Mouse (Mus musculus) G1E-ER4 (cell line): ENCODE data around the gene Homer3. TPM values are rescaled to one million over a fixed set of nuclear protein-coding genes. Genes with fewer than 3 reads are reported as not detected.

Source experiments
- GATA1 ChIP-seq: IDR thresholded peaks from one replicate; pipeline ENCODE4 v1.8.0; 2012; ENCODE audit warnings: low read length, inconsistent platforms
- polyA plus RNA-seq: library from polyadenylated mRNA; stranded (reverse); fragments of >175 nt; gene quantifications from 2 replicates; pipeline ENCODE4 v1.2.3, GENCODE M21; 2012

Gene Homer3
- polyA plus RNA-seq = 34.3 and 37.1 TPM in 2 replicates

DNA sequence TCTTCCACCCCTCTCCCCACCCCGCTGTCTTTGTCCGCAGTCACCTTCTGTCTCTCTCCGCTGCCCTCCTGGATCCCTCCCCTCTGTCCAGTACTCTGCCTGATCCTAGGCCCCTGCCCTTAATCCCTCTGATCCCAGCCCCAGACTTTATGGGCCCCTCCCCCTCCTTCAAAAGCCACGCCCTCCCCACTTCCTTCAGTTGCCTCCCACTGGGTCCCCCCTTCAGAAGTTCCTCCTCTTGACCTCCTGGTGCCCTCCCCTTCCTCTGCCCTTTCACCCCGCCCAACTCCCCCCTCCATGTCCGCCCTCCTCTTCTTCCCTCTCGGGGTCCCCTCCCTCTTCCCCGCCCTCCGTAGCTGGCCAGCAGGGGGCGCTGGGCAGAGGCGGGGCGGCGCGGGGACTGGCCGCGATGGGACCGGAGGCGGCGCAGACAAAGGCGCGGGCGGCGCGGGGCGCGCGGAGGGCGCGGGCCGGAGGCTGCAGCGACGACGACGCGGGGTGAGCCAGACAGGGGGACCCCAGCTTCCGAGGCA is at the start of gene Homer3:
Gene Homer3, plus strand, starts transcription at position 225 of the 533 bp plus-strand sequence.
- no peak for TF ChIP-seq GATA1

DNA sequence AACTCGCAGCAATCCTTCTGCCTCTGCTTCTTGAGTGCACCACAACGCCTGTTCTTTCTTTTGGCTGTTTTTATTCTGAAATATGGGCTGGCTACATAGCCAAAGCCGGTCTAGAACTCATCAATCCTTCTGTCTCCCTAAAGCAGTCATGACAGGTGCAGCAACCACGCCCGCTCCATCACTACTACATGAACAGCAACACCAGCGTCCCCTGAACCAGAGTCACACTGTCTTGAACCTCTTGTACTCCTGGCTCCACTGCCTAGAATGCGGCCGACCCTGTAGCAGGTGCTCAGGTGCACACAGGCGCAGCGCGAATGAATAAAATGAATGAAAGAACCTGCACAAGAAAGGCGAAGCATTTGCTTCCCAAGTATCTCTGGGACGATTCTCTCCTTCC is 49.0 kb upstream of the Homer3 start:
- no peak for TF ChIP-seq GATA1

DNA sequence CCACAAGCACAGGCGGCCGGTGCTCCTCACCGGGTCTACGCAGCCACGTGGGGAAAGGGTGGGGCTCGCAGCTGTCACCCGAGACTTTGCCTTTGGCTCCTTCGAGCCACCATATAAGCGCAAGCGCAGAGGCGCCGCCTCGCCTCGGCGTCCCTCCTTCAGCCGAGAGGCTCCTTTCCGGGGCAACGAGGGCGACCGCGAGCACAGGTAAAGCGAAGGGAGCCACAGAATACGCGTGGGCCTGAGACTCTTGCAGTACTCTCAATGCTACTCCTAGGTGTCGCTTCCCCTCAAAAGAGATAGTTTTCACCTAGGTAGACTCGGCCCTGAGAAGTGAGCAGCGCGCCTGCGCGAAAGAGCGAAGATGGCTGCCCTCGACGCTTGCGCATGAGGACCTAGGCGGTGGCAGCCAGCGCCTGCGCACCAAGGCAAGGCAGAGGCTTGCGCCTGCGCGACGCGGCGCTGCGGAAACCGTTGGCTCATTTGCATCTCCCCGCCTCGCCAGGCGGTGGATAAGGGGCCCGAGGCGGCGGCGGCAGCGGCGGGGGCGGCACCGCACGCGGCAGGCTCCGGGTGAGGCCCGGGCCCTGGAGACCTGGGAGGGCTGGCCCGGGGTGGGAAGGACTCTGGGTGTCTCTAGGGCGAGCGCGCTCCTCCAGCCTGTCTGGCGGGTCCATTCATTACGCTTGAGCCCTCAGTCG is 48.4 kb upstream of the Homer3 start, which contains the start of the genes Sugp2 and Armc6:
Gene Sugp2, plus strand, starts transcription at position 147 of the 701 bp plus-strand sequence.
Gene Armc6, minus strand, starts transcription at position 387 of the 701 bp plus-strand sequence.
- TF ChIP-seq GATA1 = no peak

DNA sequence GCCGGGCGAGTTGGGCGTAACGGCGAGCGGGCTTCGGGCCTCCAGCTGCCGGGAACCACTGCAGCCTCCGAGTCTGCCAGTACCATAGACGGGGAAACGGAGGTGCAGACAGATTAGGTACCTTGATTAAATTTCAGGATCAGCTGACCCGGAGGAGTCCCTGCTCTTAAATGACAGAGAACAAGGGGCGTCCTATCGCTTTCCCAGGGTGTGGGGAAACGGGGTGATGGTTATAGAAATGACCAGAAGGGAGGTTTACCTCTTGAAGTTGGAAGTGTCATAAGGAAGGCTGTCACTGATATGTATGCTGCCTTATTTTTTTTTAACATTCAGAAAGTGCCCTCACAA is 47.9 kb upstream of the Homer3 start:
- TF ChIP-seq GATA1 = no peak

- TF ChIP-seq GATA1 = peak; percentile 89
Observed at GRCm38 (mm10) chr8:70237842-70238241, 44.8 kb upstream of the Homer3 start.

DNA sequence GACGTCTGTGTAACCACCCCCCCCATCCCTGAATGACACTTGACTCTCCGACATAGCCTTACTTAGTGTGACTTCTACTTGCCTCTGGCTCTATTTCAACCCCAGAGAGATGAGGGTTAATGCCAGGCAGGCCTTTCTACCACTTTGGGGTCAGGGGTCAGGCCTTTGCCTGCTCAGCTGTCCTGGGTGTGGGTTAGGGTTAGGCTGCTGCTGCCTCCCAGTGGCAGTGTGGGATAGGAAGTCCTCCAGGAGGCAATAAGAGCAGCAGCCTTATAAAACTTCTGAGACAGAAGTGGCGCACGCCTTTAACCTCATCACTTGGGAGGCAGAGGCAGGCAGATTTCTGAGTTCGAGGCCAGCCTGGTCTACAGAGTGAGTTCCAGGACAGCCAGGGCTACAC is 42.0 kb upstream of the Homer3 start:
- TF ChIP-seq GATA1 = no peak

DNA sequence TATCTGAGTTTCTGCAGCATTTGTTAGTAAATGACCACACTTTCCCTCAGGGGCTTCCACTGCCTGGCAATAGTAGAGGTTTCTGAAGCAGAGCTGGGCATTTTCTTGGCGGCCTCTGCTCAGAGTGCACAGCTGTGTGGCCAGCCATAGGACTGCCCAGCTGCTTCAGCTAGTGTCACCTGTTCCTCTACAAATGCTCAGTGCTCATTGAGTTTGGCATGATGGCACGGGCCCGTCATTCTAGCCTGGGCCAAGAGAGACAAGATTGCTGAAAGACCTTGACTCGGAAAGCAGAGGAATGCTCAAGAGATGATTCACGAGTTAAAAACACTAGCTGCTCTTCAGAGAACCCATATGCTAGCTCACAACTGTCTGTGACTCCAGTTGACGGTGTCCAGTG is 36.0 kb upstream of the Homer3 start:
- no peak for TF ChIP-seq GATA1

GRCm38 (mm10) chr8:70247841-70248240 is 34.8 kb upstream of the Homer3 start:
- TF ChIP-seq GATA1 = no peak

GRCm38 (mm10) chr8:70254628-70255027 is 28.0 kb upstream of the Homer3 start:
- no peak for TF ChIP-seq GATA1

DNA sequence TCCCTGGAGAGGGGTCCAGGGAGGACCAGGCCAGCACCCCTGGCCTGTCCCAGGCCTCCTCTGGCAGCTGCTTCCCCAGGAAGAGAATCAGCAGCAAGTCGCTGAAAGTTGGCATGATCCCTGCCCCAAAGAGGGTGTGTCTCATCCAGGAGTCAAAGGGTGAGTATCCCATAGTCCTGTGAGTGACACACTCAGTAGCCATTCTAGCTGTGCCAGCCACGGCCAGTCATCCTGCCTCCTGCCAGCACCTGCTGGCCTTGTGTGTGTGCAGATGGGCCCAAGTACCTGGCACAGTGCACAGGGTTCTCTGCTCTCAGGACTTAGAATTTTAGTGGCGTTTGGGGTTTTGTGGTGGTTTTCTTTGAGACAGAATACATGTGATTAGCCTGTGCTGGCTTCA is 25.2 kb upstream of the Homer3 start:
- TF ChIP-seq GATA1 = no peak

- no peak for TF ChIP-seq GATA1
Observed at GRCm38 (mm10) chr8:70258600-70258999, 24.0 kb upstream of the Homer3 start.

DNA sequence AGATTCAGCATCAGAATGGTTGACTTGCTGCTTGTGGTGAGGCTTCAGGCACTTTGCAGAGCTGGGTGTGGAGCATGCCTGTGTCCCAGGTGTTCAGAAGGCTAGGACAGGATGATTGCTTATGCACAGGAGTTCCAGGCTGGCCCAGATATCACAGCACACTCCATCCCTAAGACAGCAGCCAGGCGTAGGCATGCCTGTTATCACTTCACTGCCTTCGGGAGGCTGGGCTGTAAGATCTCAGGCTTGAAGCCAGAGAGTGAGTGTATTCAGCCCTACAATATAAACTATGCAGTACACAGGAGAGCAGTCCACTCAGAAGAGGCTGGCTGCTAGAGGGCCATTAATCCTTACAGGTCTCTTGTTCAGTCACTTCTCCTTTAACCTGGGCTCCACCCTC is 23.6 kb upstream of the Homer3 start:
- TF ChIP-seq GATA1 = no peak

DNA sequence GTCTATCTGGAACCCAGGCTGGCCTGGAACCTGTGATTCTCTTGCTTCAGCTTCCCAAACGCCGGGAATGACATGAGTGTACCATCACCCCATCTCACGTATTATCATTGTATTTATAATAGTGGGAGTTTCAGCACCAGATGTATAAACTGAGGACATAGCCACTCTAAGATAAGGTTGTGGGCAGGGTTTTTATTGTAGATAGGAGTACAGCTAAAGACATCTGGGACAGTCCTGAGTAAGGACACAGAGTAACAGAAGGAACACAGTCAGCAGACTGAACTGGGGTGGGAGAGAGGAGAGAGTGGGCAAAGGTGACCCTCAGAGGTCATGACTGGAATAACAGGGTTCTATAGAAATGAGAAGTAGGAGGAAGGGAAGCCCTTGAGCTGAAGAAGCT is 15.0 kb upstream of the Homer3 start:
- no peak for TF ChIP-seq GATA1

DNA sequence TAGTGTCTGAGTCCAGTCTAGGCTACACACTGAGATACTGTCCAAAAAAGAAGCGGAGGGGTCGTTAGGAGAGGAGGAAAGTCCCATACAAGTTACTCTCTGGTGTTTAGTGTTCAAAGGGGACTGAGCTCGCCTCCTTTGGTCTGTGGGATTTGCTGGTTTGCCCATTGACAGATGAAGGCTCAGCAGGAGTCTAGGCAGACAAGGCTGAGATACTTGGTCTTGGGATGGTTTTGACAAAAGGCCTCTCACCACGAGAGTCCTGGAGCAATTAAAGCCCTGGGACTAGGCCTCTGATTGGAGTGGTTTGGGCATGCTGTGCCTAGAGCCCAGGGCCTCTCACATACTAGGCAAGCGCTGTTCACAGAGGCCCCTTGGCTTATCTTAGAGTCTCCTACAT is 14.3 kb upstream of the Homer3 start:
- TF ChIP-seq GATA1 = no peak

DNA sequence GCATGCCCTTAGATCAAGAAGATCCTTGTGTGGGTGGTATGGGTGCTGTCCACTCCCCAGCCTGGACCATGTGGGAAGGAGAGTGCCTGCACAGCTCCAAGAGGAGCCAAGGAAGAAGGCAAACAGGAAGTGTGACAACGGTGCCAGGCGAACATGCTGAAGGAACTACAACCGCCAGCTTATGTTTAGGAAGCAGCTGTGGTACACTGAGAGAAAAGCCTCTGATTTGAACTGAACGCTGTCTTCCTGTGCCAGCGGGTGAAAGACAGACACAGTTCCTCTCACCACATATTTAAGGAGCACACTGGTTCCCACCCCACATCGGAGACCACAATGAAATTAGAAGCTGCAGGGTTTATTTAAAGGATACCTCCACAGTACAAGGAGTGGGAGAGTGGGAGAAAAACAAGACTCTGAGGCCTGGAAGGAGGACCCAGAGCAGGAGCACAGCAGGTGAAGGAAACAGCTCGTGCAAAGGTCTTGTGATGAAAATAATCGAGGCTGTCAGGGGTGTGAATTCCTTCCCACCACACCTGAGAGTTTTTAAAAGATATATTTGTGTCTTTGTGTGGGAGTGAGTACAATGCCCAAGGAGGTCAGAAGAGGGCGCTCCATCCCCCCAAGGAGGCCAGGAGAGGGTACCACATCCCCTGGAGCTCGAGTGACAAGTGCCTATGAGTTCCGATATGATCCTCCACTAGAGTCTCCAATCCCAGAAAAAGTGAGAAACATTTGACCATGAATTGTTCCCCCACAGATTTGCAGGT is 13.6 kb upstream of the Homer3 start:
- TF ChIP-seq GATA1 = no peak

DNA sequence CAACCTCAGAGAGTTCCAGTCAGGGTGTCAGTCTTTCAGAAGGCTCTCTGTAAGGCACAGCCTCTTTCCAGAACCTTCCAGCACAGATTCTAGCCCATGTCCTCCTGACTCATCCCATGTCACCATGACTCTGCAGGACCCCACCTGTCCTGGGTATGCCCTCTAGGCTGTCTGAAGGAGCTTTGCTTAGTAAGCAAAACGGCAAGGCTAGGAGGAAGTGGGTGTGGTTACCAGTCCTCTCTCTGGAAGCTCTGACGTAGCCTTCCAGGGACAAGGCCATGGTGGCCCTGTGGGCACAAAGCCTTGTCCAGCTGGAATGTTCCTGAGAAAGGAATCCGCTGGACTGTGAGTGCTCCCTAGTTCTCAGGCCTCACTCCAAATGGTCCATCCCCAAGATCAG is 9.7 kb upstream of the Homer3 start:
- TF ChIP-seq GATA1 = no peak

GRCm38 (mm10) chr8:70274350-70274749 is 8.3 kb upstream of the Homer3 start:
- no peak for TF ChIP-seq GATA1

DNA sequence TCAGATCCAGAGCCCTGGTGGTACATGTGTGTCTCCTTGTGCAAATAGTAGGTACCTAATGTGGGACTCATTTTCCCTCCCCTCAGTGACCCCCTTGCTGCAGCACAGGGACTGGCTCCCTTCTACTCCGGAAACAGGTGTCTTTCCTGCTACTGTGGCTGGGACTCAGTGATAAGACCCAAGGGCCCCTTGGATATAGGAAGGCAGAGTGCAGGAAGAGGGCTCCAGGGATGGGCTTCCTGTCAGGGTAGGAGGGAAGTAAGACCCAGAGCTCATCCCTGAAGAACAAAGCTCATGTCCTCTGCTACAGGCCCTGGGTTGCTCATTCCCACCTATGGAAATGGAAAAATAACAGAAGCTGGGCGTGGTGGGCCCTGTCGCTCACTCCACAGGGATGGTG is 6.2 kb upstream of the Homer3 start:
- no peak for TF ChIP-seq GATA1
